Mouse (Mus musculus) thymus, postnatal 4 days (tissue): Measurements from ENCODE around the gene Iqcc.

ENCODE experiments used
- DNase-seq: peaks from one replicate; pipeline ENCODE4 v3.0.0; 2021

The Iqcc gene

GRCm38 (mm10) chr4:129618786-129619691 is at the start of gene Iqcc:
Gene Iqcc (minus strand): TSS chr4:129619099.
- peak; percentile 96 for DNase-seq

DNA sequence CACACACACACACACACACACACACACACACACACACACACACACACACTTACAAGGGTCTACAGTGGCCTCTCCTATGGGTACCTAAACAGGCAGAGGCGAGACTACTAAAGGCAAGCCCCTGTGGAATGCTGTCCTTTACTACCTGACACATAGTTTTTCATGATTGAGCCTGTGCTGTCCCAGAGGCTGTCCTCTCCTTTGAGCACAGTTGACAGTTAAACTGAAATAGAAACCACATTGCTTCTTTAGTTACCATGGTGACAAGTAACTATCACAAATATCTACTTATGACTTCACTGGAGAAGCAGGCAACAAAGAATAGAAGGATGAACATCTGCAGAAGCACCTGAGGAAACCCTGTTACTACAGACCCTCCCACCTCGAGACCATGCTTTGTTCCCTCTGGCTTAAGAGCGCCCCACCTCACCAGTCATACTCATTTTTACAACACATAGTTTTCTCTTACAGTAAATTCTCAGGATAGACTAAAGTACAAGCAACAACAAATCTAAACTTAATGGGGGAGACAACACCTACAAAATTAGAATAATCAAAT is 43.4 kb upstream of the Iqcc start:
- no peak for DNase-seq

- DNase-seq: no peak
Measured at GRCm38 (mm10) chr4:129661584-129661983, 42.7 kb upstream of the Iqcc start.

DNA sequence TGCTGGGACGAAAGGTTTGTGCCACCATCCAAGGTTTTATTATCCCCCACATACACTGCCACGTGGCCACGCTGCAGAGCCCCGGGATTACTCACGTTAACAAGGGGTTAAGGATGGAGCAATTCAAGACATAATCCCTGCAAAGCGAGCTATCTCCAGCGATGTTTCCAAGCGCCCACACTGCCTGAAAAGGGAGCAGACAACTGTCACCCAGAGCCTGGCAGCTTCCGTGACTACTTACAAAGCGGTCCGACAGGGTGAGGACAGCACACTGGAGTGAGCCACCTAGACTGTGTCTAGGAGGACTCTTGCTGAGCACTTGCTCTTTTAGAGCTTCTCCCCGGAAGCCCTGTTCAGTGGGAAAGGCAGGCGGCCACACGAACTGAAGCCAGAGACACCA is 35.9 kb upstream of the Iqcc start:
- no peak for DNase-seq

DNA sequence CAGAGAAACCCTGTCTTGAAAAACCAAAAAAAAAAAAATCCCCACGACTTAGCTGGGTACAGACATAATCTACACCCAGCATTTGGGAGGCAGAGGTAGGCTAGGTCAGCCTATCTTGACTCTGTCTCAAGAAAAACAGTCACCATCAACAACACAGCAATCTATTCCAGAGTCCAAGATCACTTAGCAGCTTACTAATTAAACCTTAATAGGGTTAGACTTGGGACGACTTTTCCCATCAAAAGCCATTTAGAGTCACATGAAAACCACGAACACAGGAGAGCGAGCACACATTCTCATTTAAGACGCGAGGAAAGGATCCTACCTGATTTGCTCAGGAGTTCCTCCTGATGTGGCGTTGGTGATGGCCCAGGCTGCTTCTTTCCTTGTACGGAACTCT is 31.5 kb upstream of the Iqcc start:
- DNase-seq: no peak

DNA sequence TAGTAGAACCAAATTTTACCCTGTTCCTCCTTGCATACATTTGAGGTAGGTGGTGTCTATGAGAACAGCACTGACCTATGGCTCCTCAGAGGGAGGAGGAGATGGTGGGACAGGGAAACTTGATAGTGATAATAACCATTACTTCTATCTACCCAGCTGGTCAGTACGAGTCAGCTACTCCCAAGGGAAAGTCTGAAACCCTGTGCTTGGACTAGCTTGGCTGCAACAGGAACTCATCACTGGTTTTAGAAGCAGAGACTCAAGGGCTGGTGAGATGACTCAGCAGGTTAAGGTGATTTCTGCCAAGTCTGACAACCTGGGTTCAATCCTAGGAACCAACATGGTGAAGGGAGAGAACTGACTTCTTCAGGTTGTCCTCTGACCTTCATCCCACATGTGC is 29.8 kb upstream of the Iqcc start:
- DNase-seq: no peak

DNA sequence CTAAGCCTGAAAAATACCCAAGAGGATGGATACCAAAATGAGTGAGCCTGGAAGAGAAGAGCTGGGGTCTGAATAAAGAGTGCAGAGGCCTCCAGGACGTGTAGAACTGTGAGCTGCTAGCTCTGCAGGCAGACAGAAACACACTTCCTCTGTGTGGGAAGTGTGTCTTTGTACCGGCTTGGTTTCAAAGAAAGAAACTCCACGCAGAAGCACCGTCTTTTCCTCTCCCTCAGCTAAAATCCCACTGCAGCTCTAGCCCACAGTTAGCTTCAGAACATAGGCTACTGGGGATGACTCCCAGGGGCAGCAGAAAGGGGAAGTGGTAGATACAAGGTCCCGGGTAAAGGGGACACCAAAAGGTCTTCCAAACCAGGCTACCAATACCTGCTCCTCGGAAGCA is 26.3 kb upstream of the Iqcc start:
- DNase-seq: no peak

GRCm38 (mm10) chr4:129641756-129642155 is 22.9 kb upstream of the Iqcc start:
- DNase-seq: no peak

- peak; percentile 94 for DNase-seq
Measured at GRCm38 (mm10) chr4:129640638-129641467, 22.0 kb upstream of the Iqcc start, which contains the start of gene Txlna. Gene Txlna (minus strand): TSS chr4:129641065.

DNA sequence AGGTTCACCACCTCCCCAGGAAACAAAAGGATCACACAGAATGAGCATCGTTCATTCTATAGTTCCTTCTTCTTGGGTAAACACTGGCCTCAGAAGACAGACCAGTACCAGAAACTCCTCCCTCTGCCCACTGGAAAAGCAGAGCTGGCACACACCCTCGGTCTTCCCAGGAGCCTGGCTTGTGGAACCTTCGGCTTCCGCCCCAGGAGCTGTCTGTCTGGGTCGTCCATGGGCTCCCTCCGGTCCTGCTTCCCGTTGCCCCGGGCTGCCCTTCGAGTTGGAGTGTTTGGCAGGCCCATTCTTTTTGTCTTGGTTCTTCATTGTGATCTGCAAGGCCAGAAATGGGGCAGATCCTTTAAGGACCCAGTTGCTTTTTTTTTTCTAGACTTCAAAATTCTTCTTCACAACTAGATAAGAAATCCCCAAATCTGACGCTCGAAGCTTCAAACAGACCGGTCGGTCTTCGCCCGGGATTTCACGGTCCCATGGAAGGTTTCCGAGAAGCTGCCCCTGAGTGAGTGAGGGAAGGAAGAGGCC is 21.3 kb upstream of the Iqcc start:
- DNase-seq: peak; percentile 48

DNA sequence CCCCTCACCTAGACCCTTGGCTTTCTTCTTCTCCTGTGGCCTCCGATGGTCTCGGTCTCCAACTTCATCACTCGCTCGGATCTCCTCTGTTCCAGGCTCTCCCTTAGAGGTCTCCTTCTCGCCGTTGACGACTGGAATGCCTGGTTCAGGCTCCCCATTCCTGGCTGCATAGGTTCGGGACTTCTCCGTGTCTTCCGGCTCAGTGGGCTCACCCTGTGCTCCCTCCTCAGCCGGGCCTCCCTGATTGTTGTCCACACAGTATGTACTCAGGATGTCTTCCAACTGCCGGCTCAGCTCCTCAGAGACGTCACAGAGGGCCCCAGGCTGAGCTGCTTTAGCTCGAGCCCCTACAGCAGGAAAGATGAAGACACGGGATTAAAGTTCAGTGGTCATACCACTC is 20.3 kb upstream of the Iqcc start:
- DNase-seq: no peak

DNA sequence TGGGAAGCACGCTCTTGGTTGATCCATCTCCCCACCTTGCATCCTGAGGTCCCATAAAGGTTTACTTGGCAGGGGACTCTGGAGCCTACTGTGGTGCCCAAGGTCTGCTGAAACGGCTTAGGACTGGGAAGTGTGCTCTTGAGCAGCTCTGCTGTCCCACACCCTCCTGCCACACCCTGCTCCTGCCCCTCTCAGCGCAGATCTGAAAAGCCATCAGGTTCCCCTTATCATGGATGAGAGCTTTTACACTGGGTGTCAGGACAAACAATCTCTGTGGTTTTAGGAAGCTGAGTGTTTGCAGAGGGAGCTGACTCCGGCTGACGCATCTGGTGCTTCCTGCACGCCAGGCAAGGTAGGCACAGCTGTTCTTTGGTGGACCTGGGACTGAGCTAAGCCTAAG is 15.0 kb upstream of the Iqcc start:
- no peak for DNase-seq

GRCm38 (mm10) chr4:129631867-129632266 is 13.0 kb upstream of the Iqcc start:
- no peak for DNase-seq

- no peak for DNase-seq
Measured at GRCm38 (mm10) chr4:129630944-129631343, 12.0 kb upstream of the Iqcc start.

GRCm38 (mm10) chr4:129626035-129626434 is 7.1 kb upstream of the Iqcc start:
- no peak for DNase-seq

- DNase-seq: no peak
Measured at GRCm38 (mm10) chr4:129625496-129625895, 6.6 kb upstream of the Iqcc start.

- peak; percentile 84 for DNase-seq
Measured at GRCm38 (mm10) chr4:129625029-129625370, 6.1 kb upstream of the Iqcc start.

GRCm38 (mm10) chr4:129624281-129625028 is 5.6 kb upstream of the Iqcc start:
- peak; percentile 81 for DNase-seq

DNA sequence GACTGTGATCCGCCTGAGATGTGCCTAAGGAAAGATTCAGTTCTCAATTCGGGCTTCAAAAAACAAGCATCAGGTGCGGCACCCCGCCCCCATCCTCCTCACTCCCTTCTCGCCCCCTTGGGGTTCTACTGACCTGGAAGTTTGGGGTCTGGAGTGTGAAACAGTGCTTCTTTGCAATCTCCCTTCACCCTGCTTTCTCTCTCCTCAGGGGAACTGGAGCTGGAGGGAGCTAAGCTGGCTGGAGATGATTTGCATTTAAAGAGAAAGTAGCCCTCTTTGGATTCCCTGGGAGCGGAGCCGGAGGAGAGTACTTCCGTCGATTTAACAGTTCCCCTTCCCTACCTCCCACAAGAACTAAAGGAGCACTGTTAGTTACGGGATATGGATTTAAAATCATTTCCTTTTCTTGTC is 4.8 kb upstream of the Iqcc start, which contains the start of gene Ccdc28b:
TSS of gene Ccdc28b (minus strand) at position 267 of the 411 bp plus-strand sequence.
- peak; percentile 64 for DNase-seq

DNA sequence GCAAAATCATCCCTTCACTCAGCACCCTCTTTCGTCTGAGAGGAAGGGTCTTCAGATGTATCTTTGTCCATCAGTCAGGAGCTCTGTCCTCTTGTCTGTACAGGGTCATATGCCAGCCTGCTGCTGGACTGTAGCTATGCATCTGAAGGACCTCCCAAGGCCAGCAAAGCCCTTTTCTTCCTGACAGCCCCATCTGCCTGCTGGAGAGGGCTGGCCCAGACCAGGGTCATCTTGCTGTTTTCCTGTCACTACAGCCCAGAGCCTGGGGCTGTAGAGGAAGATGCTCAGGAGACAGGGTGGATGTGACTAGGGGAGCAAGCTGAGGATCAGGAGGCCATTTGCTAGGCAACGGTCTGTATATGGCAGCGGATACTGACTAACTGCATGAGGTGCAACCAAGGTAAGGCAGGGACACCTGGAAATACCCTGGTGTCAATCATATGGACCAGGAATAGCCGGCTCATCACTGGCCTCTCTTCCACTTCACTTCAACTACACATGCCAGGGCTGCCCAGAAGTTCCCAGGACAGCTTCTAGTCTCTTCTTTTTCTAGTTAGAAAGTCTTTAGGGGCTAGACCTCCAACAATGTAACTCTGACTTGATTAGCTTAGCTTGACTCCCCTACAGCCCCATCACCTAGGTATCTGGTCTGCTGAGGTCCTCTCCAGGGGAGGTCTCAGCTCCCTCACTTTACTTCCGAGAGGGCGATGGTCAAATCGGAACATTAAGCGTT is 4.1 kb upstream of the Iqcc start:
- DNase-seq: no peak

- no peak for DNase-seq
Measured at GRCm38 (mm10) chr4:129622120-129622802, 3.4 kb upstream of the Iqcc start.
